Mouse (Mus musculus): Measurements from ENCODE around the gene Cisd1. TPM values are rescaled to one million over a fixed set of nuclear protein-coding genes. Genes with fewer than 3 reads are reported as not detected.
A peak's percentile ranks its signal among the peaks of the same experiment; 100 is the strongest.

Gene Cisd1
- polyA plus RNA-seq, 1 experiment from 2014 or later = 99.5 TPM

DNA sequence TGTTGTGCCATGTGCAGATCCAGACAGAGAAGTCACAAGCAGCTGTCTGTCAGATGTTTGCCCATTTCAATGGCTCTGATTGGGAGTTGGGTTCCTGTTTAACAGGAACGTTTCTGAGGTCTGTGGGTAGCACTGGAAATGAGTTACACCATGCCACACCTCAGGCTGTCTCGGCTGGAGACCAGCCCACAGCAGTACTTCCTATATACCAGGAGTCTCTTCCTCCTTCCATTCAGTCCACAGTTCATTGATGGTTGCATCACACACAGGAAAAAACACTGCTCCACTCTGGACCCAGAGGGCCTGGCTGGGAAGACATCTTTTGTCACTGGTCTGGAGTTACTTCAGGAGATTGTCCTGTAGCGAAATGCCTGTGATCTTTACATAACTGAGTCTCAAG, 24.7 kb upstream of the Cisd1 start:
- Histone ChIP-seq H3K36me3 (peaks cover 5% of the 10 kb centered on the region), H3K4me1 (no peaks in the 10 kb centered on the region), H3K4me2 (replicated peaks) (no peak overlapping the region), H3K27me3 (no peaks in the 10 kb centered on the region), H3K9me3 (no peaks in the 10 kb centered on the region), H3K4me3 (no peak overlapping the region), H3K9ac (no peak overlapping the region), H3K27ac (no peak overlapping the region)
- 79% methylated on average over 3 of the region's 3 CpGs for WGBS
- no peak for ATAC-seq (ENCODE audit: insufficient number of reproducible peaks, insufficient read depth, low FRiP score, low TSS enrichment)

DNA sequence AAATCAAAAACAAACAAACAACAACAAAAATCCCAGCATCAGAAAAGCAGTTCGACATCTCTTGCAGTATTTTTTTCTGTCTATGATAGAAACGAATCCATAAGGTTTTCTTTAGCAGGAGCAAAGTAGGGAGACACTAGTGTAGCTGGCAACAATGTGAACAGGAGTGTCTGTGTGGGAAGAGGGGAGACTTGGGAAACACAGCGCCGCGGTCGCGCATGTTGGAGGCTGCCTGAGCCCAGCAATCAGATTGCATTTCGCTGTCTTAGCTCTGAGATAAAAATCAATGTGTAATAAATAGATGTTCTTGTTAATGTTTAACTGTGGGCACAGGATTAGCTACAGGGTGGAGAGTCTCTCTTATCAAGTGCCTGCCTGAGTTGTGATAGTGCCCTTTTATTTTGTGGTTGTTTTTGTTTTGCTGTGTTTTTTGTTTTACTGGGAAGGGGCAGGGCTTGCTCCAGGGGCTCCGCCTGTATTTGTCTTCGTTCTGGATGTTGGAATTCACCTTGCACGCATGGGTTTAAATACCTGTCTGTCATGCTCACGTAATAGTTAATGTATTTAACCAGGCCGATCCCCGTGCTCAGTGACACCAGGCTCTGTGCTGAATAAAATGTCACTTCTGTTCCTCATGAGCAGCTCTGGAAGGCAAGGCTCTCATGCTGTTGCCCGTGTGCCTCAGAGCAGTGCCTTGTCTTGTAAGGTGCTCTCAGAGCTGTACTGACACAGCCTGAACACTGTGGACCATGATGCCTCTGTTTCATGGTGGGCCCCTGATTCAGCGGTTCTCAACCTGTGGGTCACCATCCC, 23.6 kb upstream of the Cisd1 start:
- WGBS = 87% methylated on average over 16 of the region's 16 CpGs
- no peak overlapping the region for H3K9ac ChIP-seq
- H3K9me3 ChIP-seq = no peaks in the 10 kb centered on the region
- H3K4me3 ChIP-seq = no peak overlapping the region
- H3K4me2 ChIP-seq (replicated peaks) = no peak overlapping the region
- no peak overlapping the region for H3K27ac ChIP-seq
- H3K4me1 ChIP-seq = no peaks in the 10 kb centered on the region
- no peak for ATAC-seq (ENCODE audit: insufficient number of reproducible peaks, insufficient read depth, low FRiP score, low TSS enrichment)
- H3K36me3 ChIP-seq = peaks cover 5% of the 10 kb centered on the region
- H3K27me3 ChIP-seq = no peaks in the 10 kb centered on the region

DNA sequence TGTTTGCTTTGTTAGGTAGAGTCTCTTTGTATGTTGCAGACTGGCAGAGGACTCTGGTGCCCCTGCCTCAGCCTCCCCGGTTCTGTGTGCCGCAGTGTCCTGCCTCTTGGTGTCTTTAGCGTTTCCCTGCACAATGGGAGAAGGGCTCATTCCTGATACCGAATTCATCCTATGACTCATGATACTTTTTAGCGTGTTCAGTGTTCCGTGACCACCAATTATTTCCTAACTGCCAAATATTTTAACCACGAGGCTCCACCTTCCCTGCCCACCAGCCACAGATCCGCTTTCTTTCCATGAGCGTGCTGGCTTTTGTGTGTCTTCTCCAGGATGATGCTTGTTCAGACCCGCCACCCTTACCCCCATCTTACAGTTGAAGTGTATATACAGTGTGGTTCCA, 19.1 kb upstream of the Cisd1 start:
- Histone ChIP-seq H3K9ac (no peak overlapping the region), H3K4me1 (0 out of 2 replicates have a peak, but pooled peaks cover 7% of the 10 kb centered on the region), H3K4me2 (replicated peaks) (no peak overlapping the region), H3K27me3 (no peaks in the 10 kb centered on the region), H3K27ac (no peak overlapping the region), H3K36me3 (no peaks in the 10 kb centered on the region; the same call in 1 of the 2 replicates), H3K4me3 (no peak overlapping the region), H3K9me3 (no peaks in the 10 kb centered on the region)
- ATAC-seq (ENCODE audit: insufficient number of reproducible peaks, insufficient read depth, low FRiP score, low TSS enrichment) = no peak
- WGBS = 90% methylated on average over 10 of the region's 10 CpGs

DNA sequence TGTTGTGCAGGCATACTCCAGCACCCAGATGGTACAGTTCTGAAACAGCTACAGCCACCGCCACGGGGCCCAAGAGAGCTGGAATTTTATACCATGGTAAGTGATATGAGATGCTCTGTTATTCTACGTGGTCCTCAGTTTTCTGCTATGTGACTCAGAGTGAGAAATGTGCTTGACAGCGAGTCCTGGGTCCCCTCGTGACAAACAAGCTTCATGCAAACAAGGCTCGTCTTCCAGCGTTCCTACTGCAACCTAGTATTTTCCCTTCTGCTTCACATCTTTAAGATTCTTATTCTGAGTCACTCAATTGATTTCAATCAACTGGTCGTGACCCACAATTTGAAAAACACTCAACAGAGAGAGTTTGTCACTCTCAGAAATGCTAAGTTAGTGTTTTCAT, 18.7 kb upstream of the Cisd1 start:
- Histone ChIP-seq H3K4me3 (no peak overlapping the region), H3K36me3 (no peaks in the 10 kb centered on the region; the same call in 1 of the 2 replicates), H3K27ac (no peak overlapping the region), H3K9ac (no peak overlapping the region), H3K9me3 (no peaks in the 10 kb centered on the region), H3K4me2 (replicated peaks) (no peak overlapping the region), H3K4me1 (0 out of 2 replicates have a peak, but pooled peaks cover 7% of the 10 kb centered on the region), H3K27me3 (no peaks in the 10 kb centered on the region)
- WGBS = 78% methylated on average over 8 of the region's 8 CpGs
- no peak for ATAC-seq (ENCODE audit: insufficient number of reproducible peaks, insufficient read depth, low FRiP score, low TSS enrichment)

DNA sequence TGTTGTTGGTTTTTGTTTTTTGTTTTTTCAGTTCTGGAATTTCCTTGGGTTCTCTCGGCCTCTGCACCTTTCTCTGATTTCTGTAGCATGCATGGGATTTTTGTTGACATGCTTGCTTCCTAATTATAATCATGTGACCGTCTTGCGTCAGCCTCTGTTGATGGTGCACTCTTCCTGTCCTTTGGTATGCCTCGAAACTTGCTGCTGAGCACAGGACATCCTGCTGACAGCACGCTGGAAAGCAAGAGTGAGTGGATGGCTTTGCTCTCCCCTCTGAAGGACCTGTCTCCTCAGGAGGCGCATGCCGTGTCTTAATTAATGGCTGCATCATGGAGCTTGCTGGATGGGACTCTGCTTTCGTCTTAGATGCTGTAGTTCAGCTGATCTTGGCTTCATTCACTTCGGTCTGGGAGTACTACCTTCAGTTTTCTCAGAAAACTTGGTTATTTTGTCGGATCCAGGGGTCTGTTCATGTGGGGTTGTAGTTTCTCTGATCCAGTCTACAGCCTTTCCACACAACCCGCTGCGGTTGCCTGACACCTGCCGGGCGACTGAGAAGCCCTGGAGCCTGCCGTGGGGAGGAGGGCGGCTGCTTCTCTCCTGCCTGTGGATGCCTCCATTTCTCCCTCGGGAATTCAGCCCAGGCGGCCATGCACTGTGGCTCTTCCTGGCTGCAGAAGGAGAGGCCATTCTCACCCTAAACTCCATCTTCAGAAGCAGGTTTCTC, 17.2 kb upstream of the Cisd1 start:
- H3K4me2 ChIP-seq (replicated peaks) = peak overlapping the region; percentile 31
- H3K4me1 ChIP-seq = 0 out of 2 replicates have a peak, but pooled peaks cover 7% of the 10 kb centered on the region
- H3K9ac ChIP-seq = 0 out of 2 replicates have a peak overlapping the region, but pooled peaks have one; percentile 21
- 21% methylated on average over 18 of the region's 18 CpGs for WGBS
- no peaks in the 10 kb centered on the region for H3K27me3 ChIP-seq
- no peak overlapping the region for H3K4me3 ChIP-seq
- no peaks in the 10 kb centered on the region; the same call in 1 of the 2 replicates for H3K36me3 ChIP-seq
- no peak for ATAC-seq (ENCODE audit: insufficient number of reproducible peaks, insufficient read depth, low FRiP score, low TSS enrichment)
- H3K9me3 ChIP-seq = no peaks in the 10 kb centered on the region
- no peak overlapping the region for H3K27ac ChIP-seq

DNA sequence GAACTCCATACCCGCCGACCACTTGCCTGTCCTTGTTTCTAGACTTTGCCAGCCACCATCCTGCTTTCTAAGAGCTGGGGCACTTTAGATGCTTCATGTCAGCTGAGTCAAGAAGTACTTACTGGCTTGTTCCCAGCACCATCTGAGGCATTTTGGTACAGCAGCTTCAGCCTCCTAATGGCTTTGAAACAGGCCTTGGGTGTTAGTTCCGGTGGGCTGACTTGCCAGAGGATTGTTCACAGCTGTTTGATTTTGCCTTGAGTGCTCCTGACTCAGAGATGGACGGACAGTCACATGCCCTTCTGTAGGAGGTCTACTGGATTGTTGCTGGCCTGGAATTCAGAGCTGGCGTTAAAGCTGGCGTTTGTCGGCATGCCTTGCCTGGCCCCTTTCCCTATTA, 16.3 kb upstream of the Cisd1 start:
- 82% methylated on average over 7 of the region's 7 CpGs for WGBS

DNA sequence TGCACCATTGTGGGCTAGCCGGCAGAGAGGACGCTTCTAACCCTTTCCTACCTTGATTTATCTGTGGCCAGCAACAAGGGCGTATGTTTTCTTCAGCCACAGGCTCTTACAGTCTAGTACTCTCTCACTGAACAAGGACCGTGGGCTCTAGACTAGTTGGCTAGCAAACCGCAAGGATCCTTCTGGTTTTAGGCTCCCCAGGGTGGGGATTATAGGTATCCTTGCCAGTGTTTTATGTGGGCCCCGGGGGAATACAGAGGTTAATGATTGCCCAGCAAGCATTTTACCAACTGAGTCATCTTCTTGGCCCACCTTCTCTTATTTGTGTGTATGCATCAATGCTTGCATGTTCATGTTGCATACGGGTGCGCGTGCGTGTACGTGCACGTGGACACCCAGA, 10.2 kb upstream of the Cisd1 start:
- Histone ChIP-seq H3K4me1 (no peaks in the 10 kb centered on the region), H3K36me3 (no peaks in the 10 kb centered on the region), H3K27ac (no peak overlapping the region), H3K4me2 (replicated peaks) (no peak overlapping the region), H3K27me3 (no peaks in the 10 kb centered on the region), H3K4me3 (no peak overlapping the region), H3K9me3 (no peaks in the 10 kb centered on the region), H3K9ac (no peak overlapping the region)
- ATAC-seq (ENCODE audit: insufficient number of reproducible peaks, insufficient read depth, low FRiP score, low TSS enrichment) = no peak
- 90% methylated on average over 12 of the region's 12 CpGs for WGBS

More for the DNA sequence above, 16.3 kb upstream of the Cisd1 start:
- Histone ChIP-seq H3K4me1 (0 out of 2 replicates have a peak, but pooled peaks cover 7% of the 10 kb centered on the region), H3K27me3 (no peaks in the 10 kb centered on the region), H3K27ac (no peak overlapping the region), H3K9me3 (no peaks in the 10 kb centered on the region), H3K9ac (no peak overlapping the region), H3K4me2 (replicated peaks) (no peak overlapping the region), H3K36me3 (no peaks in the 10 kb centered on the region; the same call in 1 of the 2 replicates), H3K4me3 (no peak overlapping the region)
- ATAC-seq (ENCODE audit: insufficient number of reproducible peaks, insufficient read depth, low FRiP score, low TSS enrichment) = no peak

DNA sequence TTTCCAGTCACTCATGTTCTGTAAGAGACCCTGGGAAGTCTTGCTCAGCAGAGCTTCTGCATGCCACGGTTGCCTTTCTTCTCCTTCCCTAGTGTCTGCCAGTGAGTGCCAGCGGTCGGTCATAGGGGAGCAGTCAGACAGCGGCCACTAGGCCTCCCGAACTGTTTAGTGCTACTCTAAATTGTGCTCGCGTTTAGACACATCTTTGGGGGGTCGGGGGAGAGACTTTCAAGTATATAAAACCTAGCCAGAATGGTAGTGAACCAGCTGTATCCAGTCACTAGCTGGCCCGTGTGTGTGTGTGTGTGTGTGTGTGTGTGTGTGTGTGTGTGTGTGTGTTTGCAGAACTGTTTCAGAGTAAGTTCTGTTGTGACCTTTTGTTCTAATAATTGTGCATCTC, 9.1 kb upstream of the Cisd1 start:
- WGBS = 71% methylated on average over 9 of the region's 9 CpGs
- H3K9me3 ChIP-seq = no peaks in the 10 kb centered on the region
- H3K36me3 ChIP-seq = no peaks in the 10 kb centered on the region
- no peaks in the 10 kb centered on the region for H3K27me3 ChIP-seq
- H3K4me1 ChIP-seq = peaks cover 6% of the 10 kb centered on the region; the same call in 1 of the 2 replicates
- no peak overlapping the region for H3K4me3 ChIP-seq
- H3K4me2 ChIP-seq (replicated peaks) = no peak overlapping the region
- no peak for ATAC-seq (ENCODE audit: insufficient number of reproducible peaks, insufficient read depth, low FRiP score, low TSS enrichment)
- no peak overlapping the region for H3K27ac ChIP-seq
- H3K9ac ChIP-seq = no peak overlapping the region

DNA sequence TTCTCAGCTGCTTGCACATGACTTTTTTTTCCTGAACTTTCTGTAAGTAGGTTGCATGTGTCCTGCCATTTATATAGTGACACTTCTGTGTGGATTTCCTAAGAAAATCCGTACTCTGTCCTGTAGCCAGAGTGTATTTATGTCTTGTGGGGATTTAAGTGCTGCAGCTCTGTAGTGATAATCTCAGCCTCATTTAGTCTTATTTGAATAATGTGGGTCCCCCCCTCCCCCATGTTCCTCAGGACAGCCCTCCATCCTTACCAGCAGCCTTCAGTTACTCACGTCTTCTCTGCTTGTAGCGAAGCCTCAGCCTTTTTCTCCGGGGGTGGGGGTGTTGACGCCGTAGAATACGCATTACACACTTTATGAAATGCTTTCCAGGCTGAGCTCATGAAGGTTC, 6.5 kb upstream of the Cisd1 start:
- H3K9ac ChIP-seq = no peak overlapping the region
- H3K27ac ChIP-seq = no peak overlapping the region
- no peak overlapping the region for H3K4me2 ChIP-seq (replicated peaks)
- no peaks in the 10 kb centered on the region for H3K27me3 ChIP-seq
- WGBS = 92% methylated on average over 7 of the region's 7 CpGs
- H3K4me1 ChIP-seq = peaks cover 9% of the 10 kb centered on the region; the same call in 1 of the 2 replicates
- ATAC-seq (ENCODE audit: insufficient number of reproducible peaks, insufficient read depth, low FRiP score, low TSS enrichment) = no peak
- H3K4me3 ChIP-seq = no peak overlapping the region
- no peaks in the 10 kb centered on the region for H3K9me3 ChIP-seq
- H3K36me3 ChIP-seq = no peaks in the 10 kb centered on the region

DNA sequence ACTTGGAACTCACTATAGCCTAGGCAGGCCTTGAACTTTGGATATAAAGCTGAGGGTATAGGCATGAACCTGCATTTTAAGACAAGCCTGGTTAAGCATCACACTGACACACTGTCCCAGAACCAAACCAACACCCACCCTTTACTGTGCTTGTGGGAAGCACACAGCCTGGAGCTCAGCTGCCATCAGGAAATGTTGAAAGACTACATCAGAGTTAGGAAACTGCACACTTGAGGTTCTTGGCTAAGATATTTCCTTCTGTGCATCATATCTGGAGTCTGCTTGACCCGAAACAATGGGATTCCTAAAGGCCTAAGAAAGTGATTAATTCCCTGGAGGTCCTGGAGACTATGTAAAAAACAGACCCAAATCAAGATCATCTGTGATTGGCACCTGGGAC, 4.5 kb upstream of the Cisd1 start:
- Histone ChIP-seq H3K4me3 (no peak overlapping the region), H3K9ac (no peak overlapping the region), H3K27ac (no peak overlapping the region), H3K4me1 (peaks cover 9% of the 10 kb centered on the region; the same call in 1 of the 2 replicates), H3K36me3 (no peaks in the 10 kb centered on the region), H3K27me3 (no peaks in the 10 kb centered on the region), H3K4me2 (replicated peaks) (peak overlapping the region; percentile 97; the same call in 1 of the 2 replicates), H3K9me3 (no peaks in the 10 kb centered on the region)
- 90% methylated on average over 1 of the region's 1 CpGs for WGBS
- ATAC-seq (ENCODE audit: insufficient number of reproducible peaks, insufficient read depth, low FRiP score, low TSS enrichment) = no peak

DNA sequence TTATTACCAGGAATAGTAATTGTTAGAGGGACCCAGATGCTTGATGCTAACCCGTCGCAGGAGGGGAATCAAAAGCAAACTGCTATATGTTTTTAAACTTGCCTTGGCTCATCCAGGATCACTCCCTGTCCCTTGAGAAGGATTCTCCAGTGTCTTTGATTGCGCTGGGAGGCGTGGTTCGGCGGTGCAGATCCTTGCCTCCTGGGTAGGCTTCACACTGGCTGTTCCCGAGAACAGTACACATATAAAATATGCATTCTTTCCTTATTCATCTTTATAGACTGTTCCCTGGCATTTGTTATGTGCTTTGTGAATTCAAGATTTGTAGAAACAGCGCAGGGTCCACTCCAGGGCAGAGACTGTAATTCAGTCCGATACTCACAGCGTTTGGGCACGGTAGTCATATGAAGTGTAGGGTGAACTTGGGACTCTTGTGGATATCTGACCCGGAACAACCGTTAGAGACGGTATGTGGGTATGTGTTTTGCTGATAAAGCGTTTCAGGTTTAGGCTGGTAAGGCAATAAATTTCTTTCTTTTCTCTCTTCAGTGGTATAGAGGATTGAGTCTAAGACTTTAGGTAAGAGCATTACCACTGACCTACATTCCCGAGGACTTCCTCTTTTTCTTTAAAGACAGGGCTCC, 4.0 kb upstream of the Cisd1 start:
- Histone ChIP-seq H3K9me3 (no peaks in the 10 kb centered on the region), H3K4me1 (peaks cover 11% of the 10 kb centered on the region), H3K36me3 (no peaks in the 10 kb centered on the region), H3K9ac (peak overlapping the region; percentile 91), H3K4me2 (replicated peaks) (peak overlapping the region; percentile 97), H3K27me3 (no peaks in the 10 kb centered on the region), H3K27ac (no peak overlapping the region), H3K4me3 (peak overlapping the region; percentile 93)
- ATAC-seq (ENCODE audit: insufficient number of reproducible peaks, insufficient read depth, low FRiP score, low TSS enrichment) = no peak
- 26% methylated on average over 16 of the region's 16 CpGs for WGBS
